Mouse (Mus musculus) kidney, adult 10 weeks (tissue): ENCODE measurements around the gene Pdzk1ip1. TPM values are rescaled to one million over a fixed set of nuclear protein-coding genes. Genes with fewer than 3 reads are reported as not detected.

Experiments
- polyA plus RNA-seq: library from polyadenylated mRNA; stranded (reverse); fragments of 350-450 nt; fragmentation: Illumina TruSeq; extraction: RNeasy Lipid Tissue Mini Kit (QIAGEN cat#74804); gene quantifications from one replicate; pipeline ENCODE4 v1.2.3, GENCODE M21; 2014; ENCODE audit warnings: low read depth, low replicate concordance

Gene Pdzk1ip1
- 82.1 TPM for polyA plus RNA-seq

GRCm38 (mm10) chr4:115088611-115089338 is at the start of gene Pdzk1ip1:
Pdzk1ip1 (plus strand) TSS chr4:115088708.

GRCm38 (mm10) chr4:115056371-115056920 is 32.1 kb upstream of the Pdzk1ip1 start, which contains the start of gene Tal1:
Tal1 (plus strand) TSS chr4:115056426.

GRCm38 (mm10) chr4:115133621-115134295 is 45.2 kb downstream of the Pdzk1ip1 start, which contains the start of gene Cyp4x1:
Cyp4x1 (minus strand) TSS chr4:115134281.

Other genes starting within 250 kb of the Pdzk1ip1 start
- 0.77 TPM for gene Foxd2, start 179.8 kb upstream of the Pdzk1ip1 start, polyA plus RNA-seq
- gene Foxe3, start 162.7 kb upstream of the Pdzk1ip1 start, polyA plus RNA-seq = not detected
- 613 TPM for gene Cmpk1, start 101.5 kb upstream of the Pdzk1ip1 start, polyA plus RNA-seq
- gene Stil, start 88.5 kb upstream of the Pdzk1ip1 start, polyA plus RNA-seq = 0.53 TPM
- 1.4 TPM for gene Tal1, start 32.3 kb upstream of the Pdzk1ip1 start, polyA plus RNA-seq
- gene Cyp4x1, start 45.6 kb downstream of the Pdzk1ip1 start, polyA plus RNA-seq = not detected
- gene Cyp4a29, start 153.4 kb downstream of the Pdzk1ip1 start, polyA plus RNA-seq = not detected
- 9.2 TPM for gene Cyp4a12a, start 210.3 kb downstream of the Pdzk1ip1 start, polyA plus RNA-seq